Comparison of ENCODE assay signal across 26 mouse cellular contexts in genomic region chr3:135732747-135733445, GRCm38 (mm10). TPM values are rescaled to one million over a fixed set of nuclear protein-coding genes. Genes with fewer than 3 reads are reported as not detected.
DNase-seq lines count a peak whose midpoint lies in the region; ATAC-seq and TF ChIP-seq lines count a peak whose summit lies in the region.
"Had no signal": no experiment of that assay in that cellular context is flagged by ENCODE, and none has a peak within 500 bp of the region (broad histone marks: within the 10 kb centered on the region; RNA-seq: fewer than 3 reads in every experiment).

No protein-coding gene starts in this region.

- H3K27me3 ChIP-seq in intestine, postnatal 0 days (replicated peaks; ENCODE audit: control insufficient read depth, insufficient read depth, low read length): no peaks in the 10 kb centered on the region
- H3K27me3 ChIP-seq in lung, embryonic 16.5 days (ENCODE audit: control insufficient read depth, insufficient read depth, low read depth, low read length): no peaks in the 10 kb centered on the region
- H3K27me3 ChIP-seq in forebrain, embryonic 16.5 days (replicated peaks; ENCODE audit: control insufficient read depth, insufficient read depth, low read length): no peaks in the 10 kb centered on the region
- H3K27me3 ChIP-seq in hindbrain, embryonic 12.5 days: no peaks in the 10 kb centered on the region
- H3K27me3 ChIP-seq: forebrain, embryonic 12.5 days; heart, embryonic 15.5 days; limb, embryonic 13.5 days; megakaryocyte, embryonic 14.5 days; midbrain, embryonic 12.5 days; neural tube, embryonic 13.5 days had no signal

- peak overlapping the region; percentile 16; the same call in 1 of the 2 replicates for H3K27ac ChIP-seq in intestine, postnatal 0 days (ENCODE audit: low read depth, low read length)
- peak overlapping the region; percentile 65 for H3K27ac ChIP-seq in lung, embryonic 16.5 days (ENCODE audit: low read length)
- no peak overlapping the region for H3K27ac ChIP-seq in forebrain, embryonic 16.5 days (ENCODE audit: low read length)
- no peak overlapping the region for H3K27ac ChIP-seq in layer of hippocampus, adult 2 months
- no peak overlapping the region for H3K27ac ChIP-seq in hindbrain, embryonic 12.5 days
- H3K27ac ChIP-seq: forebrain, embryonic 12.5 days; heart, embryonic 10.5 days; heart, embryonic 15.5 days; left cerebral cortex, adult 2 months; limb, embryonic 13.5 days; midbrain, embryonic 12.5 days; neural tube, embryonic 13.5 days had no signal

- H3K9me3 ChIP-seq in intestine, postnatal 0 days (ENCODE audit: control insufficient read depth): no peaks in the 10 kb centered on the region
- no peaks in the 10 kb centered on the region for H3K9me3 ChIP-seq in lung, embryonic 16.5 days (ENCODE audit: control insufficient read depth, low read length)
- no peaks in the 10 kb centered on the region for H3K9me3 ChIP-seq in forebrain, embryonic 16.5 days (ENCODE audit: control insufficient read depth, low read length)
- H3K9me3 ChIP-seq in hindbrain, embryonic 12.5 days (replicated peaks): no peaks in the 10 kb centered on the region
- H3K9me3 ChIP-seq: forebrain, embryonic 12.5 days; heart, embryonic 10.5 days; heart, embryonic 15.5 days; limb, embryonic 13.5 days; midbrain, embryonic 12.5 days; neural tube, embryonic 13.5 days had no signal

- DNase-seq in induced T-regulatory cell, adult 2 months (ENCODE audit: low read depth): peak; percentile 70
- DNase-seq in lung, postnatal 36 days: peak; percentile 67
- DNase-seq in right cerebral cortex, adult 2 months (ENCODE audit: low spot score in 2 of 2): no peak
- DNase-seq in layer of hippocampus, adult 2 months (ENCODE audit: low spot score in 2 of 2): no peak
- DNase-seq: adrenal gland, postnatal 25 days; cerebellum, adult 18-20 months; cerebellum, postnatal 10 days; gastrocnemius, postnatal 14 days; heart, adult 11 months; kidney, adult 8-10 months; kidney, postnatal 10 days; right cerebral cortex, postnatal 14 days had no signal

- H3K4me3 ChIP-seq in intestine, postnatal 0 days (ENCODE audit: low read depth, low read length): peak overlapping the region; percentile 25; the same call in 1 of the 2 replicates
- no peak overlapping the region for H3K4me3 ChIP-seq in lung, embryonic 16.5 days (ENCODE audit: low read length)
- H3K4me3 ChIP-seq in forebrain, embryonic 16.5 days (replicated peaks; ENCODE audit: low read length): no peak overlapping the region
- no peak overlapping the region for H3K4me3 ChIP-seq in layer of hippocampus, adult 2 months
- no peak overlapping the region for H3K4me3 ChIP-seq in hindbrain, embryonic 12.5 days
- H3K4me3 ChIP-seq: forebrain, embryonic 12.5 days; heart, embryonic 10.5 days; heart, embryonic 15.5 days; left cerebral cortex, adult 2 months; limb, embryonic 13.5 days; megakaryocyte, embryonic 14.5 days; midbrain, embryonic 12.5 days; neural tube, embryonic 13.5 days had no signal

- peak overlapping the region; percentile 48 for H3K4me2 ChIP-seq in intestine, postnatal 0 days (replicated peaks; ENCODE audit: low read depth)
- H3K4me2 ChIP-seq in lung, embryonic 16.5 days (ENCODE audit: low read depth, low read length): no peak overlapping the region
- H3K4me2 ChIP-seq in forebrain, embryonic 16.5 days (ENCODE audit: low read length): no peak overlapping the region
- H3K4me2 ChIP-seq in hindbrain, embryonic 12.5 days (replicated peaks): no peak overlapping the region
- H3K4me2 ChIP-seq: forebrain, embryonic 12.5 days; heart, embryonic 15.5 days; limb, embryonic 13.5 days; liver, embryonic 11.5 days; midbrain, embryonic 12.5 days; neural tube, embryonic 13.5 days had no signal

- no peak for TF ChIP-seq CTCF in intestine, postnatal 0 days (IDR thresholded peaks at IDR 0.05; ENCODE audit: low read depth)
- TF ChIP-seq CTCF in layer of hippocampus, adult 2 months (conservative IDR thresholded peaks at IDR 0.05): no peak

- H3K9ac ChIP-seq in intestine, postnatal 0 days (ENCODE audit: low read depth, low read length): no peak overlapping the region
- H3K9ac ChIP-seq in lung, embryonic 16.5 days (ENCODE audit: low read length): no peak overlapping the region
- H3K9ac ChIP-seq in forebrain, embryonic 16.5 days (replicated peaks; ENCODE audit: low read depth, low read length): no peak overlapping the region
- H3K9ac ChIP-seq in hindbrain, embryonic 12.5 days: no peak overlapping the region
- H3K9ac ChIP-seq: forebrain, embryonic 12.5 days; heart, embryonic 15.5 days; limb, embryonic 13.5 days; midbrain, embryonic 12.5 days; neural tube, embryonic 13.5 days had no signal

- no peaks in the 10 kb centered on the region for H3K4me1 ChIP-seq in intestine, postnatal 0 days (replicated peaks; ENCODE audit: control insufficient read depth, insufficient read depth, low read length)
- no peaks in the 10 kb centered on the region; the same call in 1 of the 2 replicates for H3K4me1 ChIP-seq in lung, embryonic 16.5 days (replicated peaks; ENCODE audit: control insufficient read depth, insufficient read depth, low read length)
- H3K4me1 ChIP-seq in forebrain, embryonic 16.5 days (replicated peaks; ENCODE audit: control insufficient read depth, insufficient read depth, low read length): peaks cover 8% of the 10 kb centered on the region; the same call in 1 of the 2 replicates
- H3K4me1 ChIP-seq in hindbrain, embryonic 12.5 days: peaks cover 2% of the 10 kb centered on the region; the same call in 1 of the 2 replicates
- H3K4me1 ChIP-seq: limb, embryonic 13.5 days had no signal

- peak; percentile 79 for ATAC-seq in intestine, postnatal 0 days
- ATAC-seq in lung, embryonic 16.5 days (ENCODE audit: low read depth): peak; percentile 55
- no peak for ATAC-seq in forebrain, embryonic 16.5 days
- no peak for ATAC-seq in hindbrain, embryonic 12.5 days (ENCODE audit: low FRiP score)
- ATAC-seq: CD4-positive, CD25-positive, alpha-beta regulatory T cell, adult 4 months had no signal

- WGBS in intestine, postnatal 0 days: 42% methylated on average over 10 of the region's 10 CpGs
- 44% methylated on average over 10 of the region's 10 CpGs for whole genome bisulfite sequencing in lung, embryonic 16.5 days
- WGBS in forebrain, embryonic 16.5 days: 86% methylated on average over 10 of the region's 10 CpGs
- 89% methylated on average over 10 of the region's 10 CpGs for WGBS in hindbrain, embryonic 12.5 days

- no peaks in the 10 kb centered on the region for H3K36me3 ChIP-seq in intestine, postnatal 0 days (ENCODE audit: control insufficient read depth, insufficient read depth)
- no peaks in the 10 kb centered on the region for H3K36me3 ChIP-seq in lung, embryonic 16.5 days (ENCODE audit: control insufficient read depth, insufficient read depth, low read length)
- H3K36me3 ChIP-seq in forebrain, embryonic 16.5 days (ENCODE audit: control insufficient read depth, insufficient read depth): no peaks in the 10 kb centered on the region
- no peaks in the 10 kb centered on the region for H3K36me3 ChIP-seq in hindbrain, embryonic 12.5 days
- H3K36me3 ChIP-seq: forebrain, embryonic 12.5 days; heart, embryonic 10.5 days; heart, embryonic 15.5 days; limb, embryonic 13.5 days; midbrain, embryonic 12.5 days; neural tube, embryonic 13.5 days had no signal

RNA-seq across cellular contexts. Expression of gene Nfkb1, which starts 41.5 kb away (rescaled TPM):
- 15.2 and 16.7 TPM in 2 replicates for polyA plus RNA-seq in intestine, postnatal 0 days (2015; fragmentation: Nextera tagmentation; extraction: Ambion mirVana)
- polyA plus RNA-seq in lung, embryonic 16.5 days (2015; fragmentation: Nextera tagmentation; extraction: Ambion mirVana): 26.8 and 29.0 TPM in 2 replicates
- 6.6 and 7.1 TPM in 2 replicates for polyA plus RNA-seq in forebrain, embryonic 16.5 days (2015; fragmentation: Nextera tagmentation; extraction: Ambion mirVana)
- 10 to 100 TPM; 23.0 to 27.9 TPM for total RNA-seq in layer of hippocampus, adult 2 months (2021)
- 11.1 and 11.6 TPM in 2 replicates for polyA plus RNA-seq in hindbrain, embryonic 12.5 days (2016; fragmentation: Nextera tagmentation; extraction: Ambion mirVana)

Comparison
In these comparisons a context has a peak if more than half of its experiments do, and no peak if none do; other contexts are left out.
1. DNase-seq: peak in induced T-regulatory cell, adult 2 months (single experiment) and lung, postnatal 36 days (single experiment); none in right cerebral cortex, adult 2 months (0 of 2) and layer of hippocampus, adult 2 months (0 of 2).
2. ATAC-seq: peak in intestine, postnatal 0 days (single experiment) and lung, embryonic 16.5 days (single experiment); none in forebrain, embryonic 16.5 days (single experiment) and hindbrain, embryonic 12.5 days (single experiment).
3. H3K27ac ChIP-seq: peak in intestine, postnatal 0 days (single experiment) and lung, embryonic 16.5 days (single experiment); none in forebrain, embryonic 16.5 days (single experiment), layer of hippocampus, adult 2 months (single experiment) and hindbrain, embryonic 12.5 days (single experiment).